Mouse (Mus musculus) cerebellum, adult (tissue): Measurements from ENCODE around the gene Smad6.

Experiments
- ATAC-seq: cut with Nextera tagmentation; 2 replicates; pipeline ENCODE4 v1.9.2; 2017; ENCODE audit warnings: mild to moderate bottlenecking, moderate library complexity, mixed read lengths; ENCODE audit not compliant: insufficient number of reproducible peaks, low FRiP score, low TSS enrichment

The Smad6 gene

DNA sequence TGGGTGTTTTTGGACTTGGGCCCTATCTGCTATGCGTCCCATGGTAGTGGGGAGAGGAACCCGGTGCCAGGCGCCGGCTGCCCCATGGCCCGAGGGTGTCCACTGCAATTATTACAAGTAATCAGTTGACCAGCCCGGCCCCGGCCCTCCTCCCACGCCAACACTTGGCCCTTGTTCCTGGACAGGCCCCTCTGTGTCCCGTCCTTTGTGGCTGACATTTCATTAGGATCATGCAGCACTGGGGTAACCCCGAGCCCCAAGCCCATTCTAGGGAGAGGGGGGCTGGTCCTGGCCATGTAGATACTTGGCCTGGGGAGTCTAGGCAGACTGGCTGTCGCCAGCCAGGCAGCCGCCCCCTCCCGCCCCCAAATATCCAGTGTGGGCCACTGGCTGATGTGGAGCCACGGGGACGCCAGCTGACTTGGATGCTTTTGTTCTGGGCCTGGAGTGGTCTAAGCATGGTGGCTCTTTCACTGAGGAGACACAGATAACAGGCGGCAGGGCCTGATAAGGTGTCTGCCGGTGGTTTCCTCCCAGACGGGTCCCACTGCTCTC is 102.8 kb downstream of the Smad6 start:
- ATAC-seq, result no peak

DNA sequence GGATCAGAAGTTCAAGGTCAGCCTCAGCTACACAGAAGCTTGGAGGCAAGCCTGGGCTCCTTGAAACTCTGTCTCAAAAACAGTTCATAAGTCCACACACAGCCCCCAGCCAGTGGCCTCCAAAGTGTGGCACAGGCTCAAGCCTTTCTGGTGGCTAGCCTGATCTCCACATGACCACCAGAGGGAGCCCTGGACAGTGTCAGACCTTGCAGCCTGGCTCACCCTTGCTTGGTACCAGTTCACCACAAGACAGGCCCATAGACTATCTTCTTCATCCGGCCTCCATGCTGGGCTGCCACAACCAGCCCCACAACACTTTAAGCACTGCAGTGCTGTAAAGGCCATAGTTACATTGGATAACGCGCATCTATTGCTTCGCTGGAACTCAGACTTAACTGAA is 103.6 kb downstream of the Smad6 start:
- no peak for ATAC-seq

DNA sequence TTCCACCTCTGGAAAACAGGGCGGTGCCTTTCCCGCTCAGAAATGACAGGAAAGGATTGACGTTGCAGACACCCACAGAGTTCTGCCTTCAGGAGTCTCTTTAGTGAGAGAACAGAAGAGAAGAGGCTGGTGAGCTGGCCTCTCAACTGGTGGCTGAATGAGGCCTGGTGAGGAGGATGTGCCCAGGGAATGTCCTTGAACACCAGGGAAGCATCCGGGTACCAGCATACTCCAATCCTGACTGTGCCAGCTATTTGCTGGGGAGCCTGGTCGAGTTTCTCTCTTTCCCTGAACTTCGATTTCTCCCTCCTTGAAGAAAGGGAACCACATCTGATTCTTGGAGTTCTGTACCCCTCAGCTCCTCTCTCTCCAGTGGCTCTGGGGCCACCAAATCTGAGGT is 105.4 kb downstream of the Smad6 start:
- ATAC-seq, result no peak

- no peak for ATAC-seq
Observed at GRCm38 (mm10) chr9:63915976-63916375, 105.9 kb downstream of the Smad6 start.

- ATAC-seq, result no peak
Observed at GRCm38 (mm10) chr9:63914944-63915343, 106.9 kb downstream of the Smad6 start.

DNA sequence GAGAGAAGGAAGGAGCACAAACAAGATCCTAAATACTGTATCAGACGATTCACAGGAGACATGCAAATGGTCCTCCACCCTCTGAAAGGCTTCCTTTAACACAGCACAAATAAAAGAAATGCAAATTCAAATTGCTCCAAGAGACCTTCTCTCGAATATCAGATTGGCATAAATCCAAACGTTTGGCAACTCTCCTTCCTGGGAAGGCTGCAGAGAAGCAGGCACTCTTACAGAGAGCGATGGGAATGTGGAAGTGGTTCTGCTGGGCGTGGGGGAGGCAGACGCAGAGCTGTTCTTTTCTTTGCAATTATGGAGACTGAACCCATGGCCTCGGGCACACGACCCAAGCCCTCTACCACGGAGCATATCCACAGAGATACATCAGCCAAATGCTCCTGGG is 109.8 kb downstream of the Smad6 start:
- ATAC-seq, result no peak

DNA sequence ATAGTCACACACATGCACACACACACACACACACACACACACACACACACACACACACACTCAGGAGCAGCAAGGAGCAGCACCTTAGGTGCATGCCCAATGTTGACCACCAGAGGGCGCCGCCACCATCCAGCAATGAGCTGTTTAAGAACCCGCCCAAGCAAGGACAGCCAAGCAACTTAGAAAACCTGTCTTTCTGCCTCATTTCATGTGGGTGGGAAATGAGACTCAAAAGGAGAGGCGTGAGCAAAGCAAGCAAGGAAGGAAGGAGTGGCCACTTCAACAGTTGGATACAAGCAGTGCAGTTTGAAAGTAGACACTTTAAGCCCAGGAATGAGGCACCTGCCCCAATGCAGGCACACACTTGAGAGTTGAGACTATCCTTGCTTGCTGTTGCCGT is 112.2 kb downstream of the Smad6 start:
- ATAC-seq, result no peak

DNA sequence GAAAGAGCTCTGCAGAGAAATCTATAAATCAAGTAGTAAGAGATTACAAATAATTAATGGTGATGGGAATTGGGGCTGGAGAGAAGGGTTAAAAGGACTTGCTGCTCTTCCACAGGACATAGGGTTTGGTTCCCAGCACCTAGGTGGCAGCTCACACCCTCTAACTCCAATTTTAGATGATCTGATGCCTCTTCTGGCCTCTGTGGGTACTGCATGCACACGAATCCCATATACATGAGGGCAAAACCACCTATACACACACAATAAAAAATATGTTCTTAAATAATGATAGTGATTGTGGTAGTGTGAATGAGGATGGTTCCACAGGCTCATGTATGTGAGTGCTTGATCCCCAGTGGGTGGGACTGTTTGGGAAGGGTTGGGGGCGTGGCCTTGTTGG is 117.3 kb downstream of the Smad6 start:
- ATAC-seq, result no peak
